Mouse (Mus musculus) lung, postnatal 25 days (tissue): ENCODE results near the gene Por.

Source experiments
- DNase-seq: peaks from one replicate; pipeline ENCODE4 v3.0.0; 2022; ENCODE audit warnings: low spot score

Gene Por

DNA sequence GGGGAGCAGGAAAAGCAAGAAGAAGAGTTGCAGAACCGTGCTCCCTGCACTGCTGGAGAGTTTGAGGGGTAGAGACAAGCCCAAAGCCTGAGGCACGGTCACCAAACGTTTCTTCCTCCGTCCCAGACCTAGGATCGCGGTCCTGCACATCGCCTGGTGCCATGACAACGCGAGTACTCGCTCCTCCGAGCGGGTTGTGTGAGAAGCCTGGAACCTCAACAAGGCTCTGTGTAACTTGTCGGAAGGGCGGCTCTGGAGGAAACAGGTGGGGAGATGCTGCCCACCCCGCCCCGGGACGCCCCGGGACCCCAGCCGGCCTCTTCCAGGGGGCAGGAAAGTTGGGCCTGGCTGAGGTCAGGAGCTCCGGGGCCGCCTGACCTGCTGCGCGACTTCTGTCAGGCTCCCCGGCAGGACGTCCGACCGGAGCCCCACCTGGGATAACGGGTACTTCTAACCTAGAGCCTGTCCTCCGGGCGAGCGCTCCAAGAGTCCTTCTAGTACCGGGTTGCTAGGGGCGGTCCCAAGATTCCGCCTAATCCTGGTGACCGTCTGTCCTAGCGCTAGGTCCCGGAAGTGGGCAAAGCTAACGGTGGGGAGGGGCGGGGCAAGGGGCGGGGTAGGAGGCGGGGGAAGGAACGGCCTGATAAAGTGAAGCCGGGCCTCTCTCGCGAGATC is 108.1 kb downstream of the Por start, which contains the start of gene Styxl1:
Gene Styxl1, minus strand, starts transcription at position 590 of the 675 bp plus-strand sequence.
- DNase-seq = peak; percentile 16

DNA sequence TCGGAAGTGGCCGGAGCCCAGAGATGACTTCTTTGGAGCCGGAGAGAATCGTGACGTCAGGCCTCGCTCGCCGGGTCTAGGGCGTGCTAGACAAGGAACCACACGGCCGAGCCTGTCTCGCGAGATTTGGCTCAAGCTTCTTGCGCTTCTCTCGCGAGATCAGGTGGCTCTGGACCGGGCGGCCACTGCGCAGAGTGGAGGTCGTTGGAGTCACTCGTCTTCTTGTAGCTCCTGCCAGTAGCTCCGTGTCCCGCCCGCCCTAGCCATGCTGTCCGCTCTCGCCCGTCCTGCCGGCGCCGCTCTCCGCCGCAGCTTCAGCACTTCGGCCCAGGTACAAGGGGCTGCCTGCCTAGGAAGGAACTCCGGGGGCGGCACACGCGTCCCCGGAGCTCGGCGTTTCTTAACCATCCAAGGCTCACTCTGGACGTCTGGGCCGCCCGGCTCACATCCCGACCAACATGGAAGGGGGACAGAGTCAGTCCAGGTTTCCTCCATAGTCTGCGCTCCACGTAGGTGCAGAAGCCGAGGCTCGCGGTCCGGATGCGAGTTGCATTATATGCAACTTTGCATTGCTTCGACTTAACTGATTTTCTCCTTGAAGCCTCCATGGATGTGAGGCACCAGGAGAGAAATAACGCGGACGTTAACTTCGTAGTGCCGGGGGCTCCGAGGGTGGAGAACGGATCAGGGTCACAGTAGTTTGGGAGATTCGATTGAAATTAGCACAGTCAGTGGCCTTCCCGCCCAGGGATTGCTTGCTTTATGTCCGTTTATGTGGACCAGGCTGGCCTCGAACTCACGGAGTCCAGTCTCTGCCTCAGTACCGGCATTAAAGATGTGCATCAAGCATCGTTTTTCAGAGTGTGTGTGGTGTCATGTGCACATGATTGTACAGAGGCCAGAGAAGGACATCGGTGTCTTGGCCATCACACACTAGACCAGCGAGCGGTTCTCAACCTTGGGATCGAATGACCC is 108.9 kb downstream of the Por start, which contains the start of gene Mdh2:
Gene Mdh2, plus strand, starts transcription at position 10 of the 975 bp plus-strand sequence.
- DNase-seq = peak; percentile 100

DNA sequence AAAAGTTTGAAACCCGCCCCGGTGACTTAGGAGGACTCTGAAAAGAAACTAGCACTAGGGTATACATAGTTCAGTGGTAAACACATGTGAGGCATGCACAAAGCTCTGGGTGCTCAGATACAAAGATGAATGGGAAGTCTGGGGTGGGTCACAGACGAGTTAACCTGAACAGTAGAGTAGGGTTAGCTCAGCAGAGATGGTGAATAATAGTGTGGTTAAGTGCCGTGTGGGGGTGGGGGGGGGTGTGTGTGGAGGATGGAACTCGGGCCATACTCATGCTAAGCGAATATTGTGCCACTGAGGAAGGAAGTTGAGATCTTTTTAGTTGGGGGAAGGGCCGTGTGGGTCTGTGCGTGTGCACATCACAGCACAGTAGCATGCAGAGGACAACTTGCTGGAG is 110.5 kb downstream of the Por start:
- no peak for DNase-seq

DNA sequence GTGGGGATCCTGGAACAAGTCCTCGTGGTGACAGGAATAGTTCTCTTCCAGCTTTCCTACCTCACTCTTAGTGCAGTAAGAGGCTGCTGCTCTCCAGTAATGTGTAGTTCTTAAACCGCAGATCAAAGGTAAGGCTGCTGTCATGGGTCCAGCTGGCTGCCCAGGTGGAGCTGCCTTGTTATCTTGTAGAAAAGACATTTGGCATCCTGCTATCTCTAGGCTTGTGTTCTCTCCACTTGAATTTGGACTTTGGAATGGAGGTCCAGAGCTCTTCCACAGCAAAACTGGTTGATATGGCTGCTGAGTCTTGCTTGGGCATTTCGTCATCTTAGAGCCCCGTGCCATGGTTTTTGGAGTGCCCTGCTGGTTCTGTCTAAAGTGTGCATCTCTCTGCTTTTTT is 113.1 kb downstream of the Por start:
- DNase-seq = no peak
